In genomic region chrX:50576824-50577223, GRCm38 (mm10) we compare ENCODE assay signal across 8 mouse cellular contexts.
DNase-seq lines count a peak whose midpoint lies in the region; ATAC-seq and TF ChIP-seq lines count a peak whose summit lies in the region.

No protein-coding gene starts in this region.

- DNase-seq in left cerebral cortex, adult 2 months (ENCODE audit: extremely low spot score in 1 of 2, low spot score in 2 of 2) = peak in 1 of 2 experiments; percentile 84
- no peak for DNase-seq in left cerebral cortex, postnatal 4 days
- DNase-seq in embryo, embryonic 10 days (ENCODE audit: low spot score) = peak; percentile 33
- DNase-seq in frontal cortex, postnatal 36 days (ENCODE audit: low spot score in 2 of 2) = peak; percentile 6 to 82
- peak; percentile 42 for DNase-seq in lung, postnatal 0 days (ENCODE audit: low spot score)
- DNase-seq in retina, embryonic 14.5 days (ENCODE audit: low spot score) = peak; percentile 71

- TF ChIP-seq EP300 in lung, postnatal 0 days (IDR thresholded peaks at IDR 0.05) = no peak

- no peak for ATAC-seq in kidney, embryonic 14.5 days (ENCODE audit: low FRiP score, low TSS enrichment)
- ATAC-seq in lung, postnatal 0 days = peak; percentile 58
- ATAC-seq in granulocyte monocyte progenitor cell, adult 5-6 weeks (replicated peaks; ENCODE audit: poor library complexity, severe bottlenecking) = no peak

- peak overlapping the region; percentile 33 for H3K4me3 ChIP-seq in left cerebral cortex, adult 2 months
- H3K4me3 ChIP-seq in kidney, embryonic 14.5 days (ENCODE audit: low read length) = peak overlapping the region; percentile 24; the same call in 1 of the 2 replicates
- no peak overlapping the region for H3K4me3 ChIP-seq in lung, postnatal 0 days (ENCODE audit: low read depth, low read length)

- no peak overlapping the region for H3K9ac ChIP-seq in kidney, embryonic 14.5 days (ENCODE audit: low read depth, low read length)
- no peak overlapping the region for H3K9ac ChIP-seq in lung, postnatal 0 days (replicated peaks; ENCODE audit: low read depth)

- intact Hi-C loops in left cerebral cortex, adult 2 months (cut with DNase I) = no loop called here
- intact Hi-C loops in left cerebral cortex, postnatal 4 days (cut with DNase I) = no loop called here

- H3K4me2 ChIP-seq in kidney, embryonic 14.5 days (replicated peaks; ENCODE audit: low read depth, low read length) = no peak overlapping the region
- no peak overlapping the region; the same call in 1 of the 2 replicates for H3K4me2 ChIP-seq in lung, postnatal 0 days (replicated peaks; ENCODE audit: low read depth, low read length)

- H3K27ac ChIP-seq in left cerebral cortex, adult 2 months = no peak overlapping the region
- no peak overlapping the region for H3K27ac ChIP-seq in kidney, embryonic 14.5 days (ENCODE audit: low read depth, low read length)
- H3K27ac ChIP-seq in lung, postnatal 0 days (ENCODE audit: low read length) = no peak overlapping the region

- 52% methylated on average over 7 of the region's 7 CpGs for WGBS in kidney, embryonic 14.5 days
- 66% methylated on average over 7 of the region's 7 CpGs for whole genome bisulfite sequencing in lung, postnatal 0 days

- no peaks in the 10 kb centered on the region for H3K9me3 ChIP-seq in kidney, embryonic 14.5 days (ENCODE audit: control insufficient read depth, low read length)
- H3K9me3 ChIP-seq in lung, postnatal 0 days (ENCODE audit: low read length) = no peaks in the 10 kb centered on the region

- TF ChIP-seq CTCF in left cerebral cortex, adult 2 months (IDR thresholded peaks at IDR 0.05) = peak; percentile 66
- TF ChIP-seq CTCF in lung, postnatal 0 days (IDR thresholded peaks at IDR 0.05) = peak; percentile 77

- no peaks in the 10 kb centered on the region for H3K4me1 ChIP-seq in kidney, embryonic 14.5 days (ENCODE audit: control insufficient read depth, insufficient read depth, low read length)
- H3K4me1 ChIP-seq in lung, postnatal 0 days (ENCODE audit: insufficient read depth, low read depth, low read length) = no peaks in the 10 kb centered on the region

- H3K36me3 ChIP-seq in kidney, embryonic 14.5 days (ENCODE audit: control insufficient read depth, insufficient read depth, low read length) = peaks cover 5% of the 10 kb centered on the region; the same call in 1 of the 2 replicates
- no peaks in the 10 kb centered on the region for H3K36me3 ChIP-seq in lung, postnatal 0 days (ENCODE audit: insufficient read depth, low read length)

- H3K27me3 ChIP-seq in kidney, embryonic 14.5 days (ENCODE audit: control insufficient read depth, insufficient read depth, low read length) = no peaks in the 10 kb centered on the region
- H3K27me3 ChIP-seq in lung, postnatal 0 days (replicated peaks; ENCODE audit: insufficient read depth, low read length) = no peaks in the 10 kb centered on the region
